Mouse (Mus musculus) embryonic fibroblast, embryonic 13.5 days (primary cell): ENCODE measurements around the gene Krtap3-3. TPM values are rescaled to one million over a fixed set of nuclear protein-coding genes. Genes with fewer than 3 reads are reported as not detected.
A peak's percentile ranks its signal among the peaks of the same experiment; 100 is the strongest.

Source experiments
- H3K27ac ChIP-seq: 2 replicates; pipeline ENCODE4 v1.5.1; 2012; ENCODE audit warnings: low read length, control low read depth, inconsistent platforms; ENCODE audit not compliant: insufficient read depth
- H3K4me1 ChIP-seq: 2 replicates; pipeline ENCODE4 v1.6.1; 2011; ENCODE audit warnings: low read length; ENCODE audit not compliant: control insufficient read depth, insufficient read depth
- H3K4me3 ChIP-seq: 2 replicates; pipeline ENCODE4 v1.5.1; 2011; ENCODE audit warnings: mild to moderate bottlenecking, control low read depth, low read length; ENCODE audit not compliant: insufficient read depth
- CTCF ChIP-seq: IDR thresholded peaks from 2 replicates; pipeline ENCODE4 v1.5.1; 2011; ENCODE audit warnings: mild to moderate bottlenecking, control low read depth, low read length, moderate library complexity, borderline replicate concordance; ENCODE audit not compliant: insufficient read depth
- POLR2A ChIP-seq: IDR thresholded peaks from 2 replicates; pipeline ENCODE4 v1.6.1; 2011; ENCODE audit warnings: low read depth, mild to moderate bottlenecking, control low read depth, low read length, moderate library complexity
- polyA plus RNA-seq: library from polyadenylated mRNA; stranded (reverse); fragments of >200 nt; gene quantifications from 2 replicates; pipeline ENCODE4 v1.2.4, GENCODE M21; 2011; ENCODE audit warnings: low read depth; ENCODE audit not compliant: missing spikeins, insufficient read length

Krtap3-3 gene
- polyA plus RNA-seq, 1 experiment: not detected

- Histone ChIP-seq H3K4me1 (peaks cover 4% of the 10 kb centered on the region; the same call in 1 of the 2 replicates), H3K27ac (no peak within 1 kb of the TSS), H3K4me3 (no peak within 1 kb of the TSS)
- TF ChIP-seq POLR2A (no peak), CTCF (no peak)
Measured at GRCm38 (mm10) chr11:99566530-99566929, 15.9 kb upstream of the Krtap3-3 start, which contains the start of gene Krtap3-1. Gene Krtap3-1, minus strand, starts transcription at chr11:99566630.

GRCm38 (mm10) chr11:99562580-99562979 lies 11.9 kb upstream of the Krtap3-3 start:
- Histone ChIP-seq H3K4me3 (no peak overlapping the region), H3K27ac (no peak overlapping the region), H3K4me1 (peaks cover 9% of the 10 kb centered on the region; the same call in 1 of the 2 replicates)
- TF ChIP-seq POLR2A (no peak), CTCF (no peak)

DNA sequence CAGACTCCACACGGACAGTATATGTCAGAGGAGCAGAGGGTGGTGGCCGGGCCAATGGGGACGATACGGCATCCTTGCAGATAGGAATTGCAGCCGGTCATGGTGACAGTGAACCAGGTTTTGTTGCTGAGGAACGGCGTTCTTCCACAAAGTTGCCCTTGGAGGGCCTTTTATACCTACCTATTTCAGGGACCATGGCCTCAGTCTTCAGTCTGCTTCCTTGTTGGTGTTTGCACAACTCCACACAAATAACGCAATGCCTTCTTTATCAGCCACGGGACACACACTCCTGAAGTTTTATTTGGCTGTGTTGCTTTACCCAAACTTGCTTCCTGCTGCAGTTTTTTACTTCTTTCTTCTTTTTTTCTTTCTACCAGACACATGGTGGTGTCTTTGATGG lies 8.7 kb upstream of the Krtap3-3 start, which contains the start of gene Gm11939:
Gene Gm11939 (minus strand): TSS at position 101 of the 400 bp plus-strand sequence.
- H3K27ac ChIP-seq: no peak within 1 kb of the TSS; the same call in 1 of the 2 replicates
- H3K4me1 ChIP-seq: peaks cover 7% of the 10 kb centered on the region; the same call in 1 of the 2 replicates
- H3K4me3 ChIP-seq: no peak within 1 kb of the TSS
- no peak for TF ChIP-seq CTCF
- TF ChIP-seq POLR2A: no peak

DNA sequence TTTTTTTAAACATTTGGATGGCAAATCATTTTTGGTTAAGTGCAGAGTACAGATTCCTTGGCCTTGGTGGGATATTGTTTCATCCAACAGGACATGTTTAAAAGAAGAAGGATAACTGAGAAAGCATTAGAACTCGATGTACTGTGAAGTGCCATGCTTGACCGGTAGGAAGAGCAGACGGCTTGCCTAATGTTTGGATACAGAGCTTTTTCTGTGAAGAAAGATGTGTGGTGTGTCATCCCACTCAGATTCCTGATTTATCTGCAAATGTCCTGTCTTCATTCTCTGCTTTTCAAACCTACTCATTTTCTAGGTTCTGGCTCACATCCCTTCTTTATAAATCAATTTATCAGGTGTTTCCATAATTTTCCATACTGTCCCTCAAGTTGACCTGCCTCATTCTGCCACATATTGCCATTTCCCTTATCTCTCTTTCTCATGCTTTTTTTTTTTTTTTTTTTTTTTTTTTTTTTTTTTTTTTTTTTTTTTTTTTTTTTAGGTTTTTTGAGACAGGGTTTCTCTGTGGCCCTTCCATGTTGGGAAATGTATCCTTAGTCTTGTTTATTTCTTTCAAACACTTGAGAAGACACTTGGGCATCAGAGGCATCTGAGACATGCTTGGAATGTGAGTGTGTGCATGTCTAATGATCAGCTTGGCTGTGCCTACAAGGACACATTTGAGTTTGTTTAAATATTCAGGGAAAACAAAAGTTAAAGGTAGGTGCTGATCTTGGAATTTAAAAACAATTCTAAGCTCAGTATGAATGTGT lies 7.5 kb upstream of the Krtap3-3 start:
- peak overlapping the region; percentile 34; the same call in 1 of the 2 replicates for H3K27ac ChIP-seq
- no peak overlapping the region for H3K4me3 ChIP-seq
- H3K4me1 ChIP-seq: peaks cover 9% of the 10 kb centered on the region; the same call in 1 of the 2 replicates
- TF ChIP-seq POLR2A: no peak
- no peak for TF ChIP-seq CTCF

DNA sequence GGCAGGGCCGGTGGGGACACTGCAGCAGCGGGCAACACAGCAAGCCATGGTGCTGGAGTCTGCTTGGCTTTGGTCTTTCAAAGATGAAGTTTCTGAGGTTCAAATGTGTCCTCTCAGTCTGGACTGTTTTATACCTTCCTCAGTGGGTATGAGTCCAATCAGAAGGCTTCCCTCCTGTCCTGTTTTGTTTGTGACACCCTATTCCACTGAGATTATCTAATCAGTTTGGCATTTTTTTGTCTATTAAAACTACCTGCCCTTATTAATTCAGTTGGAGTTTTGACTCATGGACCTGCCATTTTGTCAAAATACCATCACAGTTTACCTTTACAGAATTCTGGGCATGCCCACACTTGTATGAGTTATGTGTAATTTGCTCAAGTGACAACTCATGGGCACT lies 6.1 kb upstream of the Krtap3-3 start, which contains the start of gene Krtap3-2:
Gene Krtap3-2 (minus strand): TSS at position 101 of the 400 bp plus-strand sequence.
- TF ChIP-seq POLR2A (no peak), CTCF (no peak)
- peaks cover 7% of the 10 kb centered on the region; the same call in 1 of the 2 replicates for H3K4me1 ChIP-seq
- no peak within 1 kb of the TSS for H3K4me3 ChIP-seq
- no peak within 1 kb of the TSS for H3K27ac ChIP-seq

- H3K27ac ChIP-seq: no peak overlapping the region
- H3K4me3 ChIP-seq: no peak overlapping the region
- no peak for TF ChIP-seq CTCF
- no peak for TF ChIP-seq POLR2A
- H3K4me1 ChIP-seq: peaks cover 7% of the 10 kb centered on the region; the same call in 1 of the 2 replicates
Measured at GRCm38 (mm10) chr11:99556195-99556594, 5.5 kb upstream of the Krtap3-3 start.

- Histone ChIP-seq H3K4me1 (no peaks in the 10 kb centered on the region), H3K4me3 (no peak overlapping the region), H3K27ac (no peak overlapping the region)
- TF ChIP-seq POLR2A (no peak), CTCF (no peak)
Measured at GRCm38 (mm10) chr11:99547892-99548291, 2.8 kb downstream of the Krtap3-3 start.

GRCm38 (mm10) chr11:99539721-99540120 lies 10.9 kb downstream of the Krtap3-3 start:
- no peak overlapping the region for H3K27ac ChIP-seq
- H3K4me1 ChIP-seq: no peaks in the 10 kb centered on the region
- no peak overlapping the region for H3K4me3 ChIP-seq
- TF ChIP-seq CTCF: no peak
- TF ChIP-seq POLR2A: no peak

DNA sequence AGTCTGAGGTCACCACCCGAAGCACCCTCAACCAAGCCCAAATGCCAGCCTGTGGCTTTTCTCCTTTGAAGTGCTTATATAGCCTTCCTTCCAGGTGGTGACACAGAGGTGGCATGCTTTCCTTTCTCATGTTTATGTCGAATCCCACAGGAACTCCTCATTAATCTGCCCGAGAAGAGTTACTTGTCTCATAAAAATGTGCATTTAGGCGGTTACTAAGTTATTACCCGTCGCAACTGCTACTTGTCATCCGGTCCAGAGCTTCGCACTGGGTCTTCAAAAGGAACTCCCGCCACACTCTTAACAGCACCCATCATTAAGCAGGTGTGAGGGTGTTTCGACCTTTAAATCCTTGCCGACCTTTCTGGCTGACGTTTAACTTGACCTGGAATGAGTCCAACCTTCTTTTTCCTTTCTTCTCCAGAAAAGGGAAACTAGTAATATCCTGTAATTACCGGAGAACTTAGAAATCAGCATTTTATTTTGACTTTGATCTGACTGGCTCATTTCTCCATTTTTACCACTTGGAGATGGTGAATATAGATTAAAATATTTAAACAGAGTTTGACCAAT lies 29.3 kb downstream of the Krtap3-3 start, which contains the start of gene Krt39:
Gene Krt39 (minus strand): TSS at position 51 of the 573 bp plus-strand sequence.
- Histone ChIP-seq H3K4me3 (no peak within 1 kb of the TSS), H3K27ac (no peak within 1 kb of the TSS), H3K4me1 (peaks cover 4% of the 10 kb centered on the region; the same call in 1 of the 2 replicates)
- TF ChIP-seq CTCF: no peak
- no peak for TF ChIP-seq POLR2A

DNA sequence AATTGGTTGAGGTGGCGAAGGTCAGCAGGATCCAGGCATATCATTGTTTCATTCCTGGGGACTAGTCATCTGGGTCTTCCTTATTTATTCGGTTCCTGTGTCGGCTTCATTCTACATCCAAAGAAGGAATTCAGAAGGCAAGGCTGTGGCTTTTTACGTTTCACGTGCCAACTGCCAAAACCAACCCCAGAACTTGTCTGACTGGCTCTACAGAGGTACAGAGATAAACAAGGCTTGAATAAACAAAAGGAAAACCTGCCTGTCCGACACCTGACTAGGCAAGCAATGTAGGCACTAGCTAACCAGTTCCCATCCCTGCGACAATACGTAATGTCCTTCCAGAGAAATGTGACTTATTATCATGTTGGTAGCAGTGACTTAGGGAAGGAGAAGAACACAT lies 36.6 kb downstream of the Krtap3-3 start:
- TF ChIP-seq POLR2A (no peak), CTCF (no peak)
- no peak overlapping the region for H3K27ac ChIP-seq
- no peak overlapping the region for H3K4me3 ChIP-seq
- no peaks in the 10 kb centered on the region for H3K4me1 ChIP-seq

Other genes starting within 250 kb of the Krtap3-3 start
- gene Krt25, start 227.9 kb downstream of the Krtap3-3 start, polyA plus RNA-seq: not detected in 2 replicates
- not detected in 2 replicates for gene Krt26, start 212.9 kb downstream of the Krtap3-3 start, polyA plus RNA-seq
- not detected in 2 replicates for gene Krt27, start 199.8 kb downstream of the Krtap3-3 start, polyA plus RNA-seq
- gene Krt28, start 176.0 kb downstream of the Krtap3-3 start, polyA plus RNA-seq: not detected in 2 replicates
- gene Krt10, start 161.5 kb downstream of the Krtap3-3 start, polyA plus RNA-seq: 4.0 and 4.5 TPM in 2 replicates
- not detected in 2 replicates for gene Krt12, start 128.6 kb downstream of the Krtap3-3 start, polyA plus RNA-seq
- gene Krt20, start 112.7 kb downstream of the Krtap3-3 start, polyA plus RNA-seq: 1.7 and 3.9 TPM in 2 replicates
- gene Krt23, start 57.7 kb downstream of the Krtap3-3 start, polyA plus RNA-seq: not detected in 2 replicates
- not detected in 2 replicates for gene Krt39, start 29.5 kb downstream of the Krtap3-3 start, polyA plus RNA-seq
- gene Krt40, start 7.7 kb downstream of the Krtap3-3 start, polyA plus RNA-seq: not detected in 2 replicates
- gene Krtap3-2, start 6.0 kb upstream of the Krtap3-3 start, polyA plus RNA-seq: not detected in 2 replicates
- not detected in 2 replicates for gene Gm11939, start 8.6 kb upstream of the Krtap3-3 start, polyA plus RNA-seq
- gene Krtap3-1, start 15.8 kb upstream of the Krtap3-3 start, polyA plus RNA-seq: not detected in 2 replicates
- gene Krtap1-5, start 30.2 kb upstream of the Krtap3-3 start, polyA plus RNA-seq: not detected in 2 replicates
- gene Krtap1-4, start 32.8 kb upstream of the Krtap3-3 start, polyA plus RNA-seq: not detected in 2 replicates
- not detected in 2 replicates for gene Krtap1-3, start 40.5 kb upstream of the Krtap3-3 start, polyA plus RNA-seq
- not detected in 2 replicates for gene Krtap9-3, start 47.2 kb upstream of the Krtap3-3 start, polyA plus RNA-seq
- not detected in 2 replicates for gene Gm11938, start 52.4 kb upstream of the Krtap3-3 start, polyA plus RNA-seq
- gene Gm11937, start 59.3 kb upstream of the Krtap3-3 start, polyA plus RNA-seq: not detected in 2 replicates
- gene Krtap2-4, start 64.0 kb upstream of the Krtap3-3 start, polyA plus RNA-seq: not detected in 2 replicates
- not detected in 2 replicates for gene Gm11562, start 69.6 kb upstream of the Krtap3-3 start, polyA plus RNA-seq
- not detected in 2 replicates for gene Krtap4-1, start 77.4 kb upstream of the Krtap3-3 start, polyA plus RNA-seq
- gene Krtap4-2, start 84.2 kb upstream of the Krtap3-3 start, polyA plus RNA-seq: not detected in 2 replicates
- not detected in 2 replicates for gene Krtap4-7, start 93.2 kb upstream of the Krtap3-3 start, polyA plus RNA-seq
- not detected in 2 replicates for gene Gm11555, start 99.4 kb upstream of the Krtap3-3 start, polyA plus RNA-seq
- gene Gm11563, start 108.1 kb upstream of the Krtap3-3 start, polyA plus RNA-seq: not detected in 2 replicates
- not detected in 2 replicates for gene Krtap4-6, start 115.1 kb upstream of the Krtap3-3 start, polyA plus RNA-seq
- gene Gm14190, start 139.9 kb upstream of the Krtap3-3 start, polyA plus RNA-seq: not detected in 2 replicates
- not detected in 2 replicates for gene Gm14180, start 183.4 kb upstream of the Krtap3-3 start, polyA plus RNA-seq
- gene Gm11595, start 222.0 kb upstream of the Krtap3-3 start, polyA plus RNA-seq: not detected in 2 replicates
- gene Krtap4-8, start 229.8 kb upstream of the Krtap3-3 start, polyA plus RNA-seq: not detected in 2 replicates
- not detected in 2 replicates for gene Krtap4-9, start 234.3 kb upstream of the Krtap3-3 start, polyA plus RNA-seq
- not detected in 2 replicates for gene Gm11596, start 242.6 kb upstream of the Krtap3-3 start, polyA plus RNA-seq
- not detected in 2 replicates for gene Gm11569, start 248.1 kb upstream of the Krtap3-3 start, polyA plus RNA-seq